Mouse (Mus musculus): ENCODE results near the gene Urm1. TPM values are rescaled to one million over a fixed set of nuclear protein-coding genes. Genes with fewer than 3 reads are reported as not detected.

The Urm1 gene
- 15.1 and 17.0 TPM in 2 replicates for polyA plus RNA-seq (2012; rRNA removed)

DNA sequence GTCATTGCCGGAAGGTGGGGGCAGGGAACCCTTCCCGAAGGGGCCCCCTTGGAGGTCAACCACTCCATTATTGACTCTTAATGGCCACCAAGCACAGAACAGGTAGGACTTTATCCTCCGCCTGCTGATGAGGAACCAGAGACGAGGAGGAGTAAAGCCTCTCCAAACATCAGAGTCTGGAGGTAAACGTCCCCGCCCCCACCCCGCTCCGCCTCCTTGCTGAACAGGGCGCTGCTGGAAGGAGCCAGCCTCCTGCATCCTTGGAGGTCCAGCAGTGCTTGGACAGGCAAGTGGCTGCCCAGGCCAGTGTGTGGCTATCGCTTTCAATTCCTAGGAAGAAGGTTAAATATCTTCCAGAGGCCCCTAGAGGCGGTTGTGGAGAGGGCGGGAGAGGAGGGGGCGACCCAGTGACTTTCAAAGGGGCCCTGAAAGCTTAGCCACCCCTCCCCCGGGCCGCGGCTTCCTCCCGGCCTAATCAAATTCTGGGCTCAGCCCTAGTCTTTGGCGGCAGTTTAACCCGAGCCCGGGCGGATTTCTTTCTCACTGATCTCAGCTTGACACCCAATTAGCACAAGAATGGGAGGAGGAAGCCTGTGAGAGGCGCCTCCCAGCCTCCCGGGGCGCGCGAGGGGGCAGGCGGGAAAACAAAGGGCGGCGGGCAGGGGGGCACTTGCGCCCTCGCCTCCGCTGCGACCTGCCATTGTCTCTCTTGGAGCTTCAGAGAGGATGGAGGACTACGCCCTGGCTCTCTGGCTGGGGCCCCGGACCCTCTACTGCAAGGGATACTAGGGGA is at the start of gene Urm1:
Gene Urm1, plus strand, starts transcription at position 51 of the 793 bp plus-strand sequence.

DNA sequence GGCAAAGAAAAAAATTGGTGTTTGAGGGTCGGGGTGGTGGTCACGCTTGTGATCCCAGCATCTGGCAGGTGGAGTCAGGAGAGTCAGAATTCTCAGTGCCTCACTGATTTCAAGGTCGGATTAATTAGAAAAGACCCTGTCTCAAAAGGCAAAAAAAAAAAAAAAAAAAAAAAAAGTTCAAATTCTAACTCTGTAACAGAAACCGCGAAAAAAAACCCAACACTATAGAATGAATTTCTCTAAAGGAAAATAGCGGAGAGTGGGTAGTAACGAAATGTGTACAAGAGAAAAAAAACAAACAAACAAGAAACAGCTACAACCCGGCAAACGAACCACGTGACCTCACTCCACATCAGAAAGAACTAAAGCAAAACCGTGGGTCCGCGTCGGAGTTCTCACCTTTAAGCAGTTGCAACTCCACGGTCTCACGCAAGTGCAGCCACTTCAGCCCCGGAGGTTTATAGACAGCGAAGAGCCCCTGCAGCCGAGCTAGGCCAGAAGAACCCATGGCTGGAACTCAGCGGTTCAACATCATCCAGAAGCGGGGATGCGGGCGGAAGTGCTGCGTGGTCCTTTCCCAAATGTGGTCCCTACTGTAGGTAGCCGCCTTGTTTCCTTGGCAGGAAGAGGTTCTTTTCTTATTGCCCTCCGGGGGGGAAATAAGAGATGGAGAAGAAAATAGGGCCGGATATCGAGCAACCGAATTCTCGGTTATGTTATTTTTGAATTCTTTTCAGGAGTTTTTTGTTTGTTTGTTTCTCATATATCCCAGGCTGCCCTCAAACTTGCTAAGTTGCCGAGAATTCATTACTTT is 32.6 kb upstream of the Urm1 start, which contains the start of gene Coq4:
Gene Coq4, plus strand, starts transcription at position 390 of the 814 bp plus-strand sequence.

DNA sequence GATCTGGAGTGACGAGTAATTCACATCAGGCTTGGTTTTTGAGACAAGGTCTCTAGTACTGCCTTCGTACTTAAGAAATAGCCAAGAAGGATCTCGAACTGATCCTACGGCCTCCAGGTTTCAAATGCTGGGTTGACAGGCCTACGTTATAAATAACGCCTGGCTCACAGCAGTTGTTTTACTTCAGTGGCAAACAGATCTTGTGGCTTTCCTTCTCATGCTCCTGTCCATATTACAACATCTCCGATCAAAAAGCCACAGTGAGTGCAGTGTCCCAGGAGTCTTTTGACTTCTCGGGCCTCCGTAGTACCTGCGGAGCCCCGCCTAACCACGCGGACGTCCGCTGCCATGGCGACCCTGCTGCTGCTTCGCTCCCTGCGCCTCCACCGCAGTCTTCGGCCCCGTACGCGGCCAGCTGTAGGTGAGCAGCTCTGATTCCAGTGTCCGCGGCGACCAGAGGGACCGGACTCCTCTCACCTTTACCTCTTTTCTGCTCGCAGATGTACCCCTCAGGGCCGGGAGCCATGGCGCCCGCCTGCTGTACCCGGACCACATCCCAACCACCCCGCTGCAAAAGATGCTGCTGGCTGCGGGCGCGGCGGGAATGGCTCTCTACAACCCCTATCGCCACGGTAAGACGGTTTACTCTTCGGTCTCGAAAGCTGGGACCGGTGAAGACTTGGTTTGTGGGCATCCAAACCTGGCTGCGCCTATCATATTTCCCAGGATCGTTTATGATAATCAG is 31.8 kb upstream of the Urm1 start, which contains the start of gene Trub2:
Gene Trub2, minus strand, starts transcription at position 566 of the 745 bp plus-strand sequence.

DNA sequence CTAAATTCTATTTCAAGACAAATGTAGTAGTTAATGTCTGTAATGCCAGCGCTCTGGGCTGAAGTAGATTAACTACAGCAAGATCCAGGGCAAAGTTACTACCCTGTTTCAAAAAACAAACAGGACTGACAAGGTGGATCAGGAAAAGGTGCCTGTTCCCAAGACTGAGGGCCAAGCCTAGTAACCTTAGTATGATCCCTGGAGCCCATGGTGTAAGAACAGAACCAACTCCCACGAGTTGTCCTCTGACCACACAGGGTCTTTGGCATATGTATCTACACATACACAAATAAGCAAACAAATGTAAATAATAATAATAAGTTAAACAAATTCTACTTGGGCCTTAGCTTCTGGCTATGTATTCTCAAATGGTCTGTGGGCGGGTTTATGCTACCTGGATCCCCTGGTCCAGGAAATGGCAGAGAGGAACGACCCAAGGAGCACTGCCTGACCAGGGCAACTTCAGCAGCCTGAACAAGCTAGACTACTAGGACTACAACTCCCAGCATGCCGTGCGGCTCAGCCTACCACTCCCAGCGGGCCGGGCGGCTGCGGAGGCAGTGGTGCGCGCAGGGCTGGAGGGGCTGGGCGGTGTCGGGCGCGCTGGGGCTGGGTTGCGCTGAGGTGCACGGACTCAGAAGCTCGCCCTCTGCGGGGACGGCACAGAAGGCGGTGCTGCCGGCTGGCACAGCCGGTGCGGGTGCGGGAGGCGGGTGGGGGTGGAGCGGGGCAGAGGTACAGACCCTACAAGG is 17.6 kb upstream of the Urm1 start, which contains the start of gene Slc27a4:
Gene Slc27a4, plus strand, starts transcription at position 560 of the 752 bp plus-strand sequence.

DNA sequence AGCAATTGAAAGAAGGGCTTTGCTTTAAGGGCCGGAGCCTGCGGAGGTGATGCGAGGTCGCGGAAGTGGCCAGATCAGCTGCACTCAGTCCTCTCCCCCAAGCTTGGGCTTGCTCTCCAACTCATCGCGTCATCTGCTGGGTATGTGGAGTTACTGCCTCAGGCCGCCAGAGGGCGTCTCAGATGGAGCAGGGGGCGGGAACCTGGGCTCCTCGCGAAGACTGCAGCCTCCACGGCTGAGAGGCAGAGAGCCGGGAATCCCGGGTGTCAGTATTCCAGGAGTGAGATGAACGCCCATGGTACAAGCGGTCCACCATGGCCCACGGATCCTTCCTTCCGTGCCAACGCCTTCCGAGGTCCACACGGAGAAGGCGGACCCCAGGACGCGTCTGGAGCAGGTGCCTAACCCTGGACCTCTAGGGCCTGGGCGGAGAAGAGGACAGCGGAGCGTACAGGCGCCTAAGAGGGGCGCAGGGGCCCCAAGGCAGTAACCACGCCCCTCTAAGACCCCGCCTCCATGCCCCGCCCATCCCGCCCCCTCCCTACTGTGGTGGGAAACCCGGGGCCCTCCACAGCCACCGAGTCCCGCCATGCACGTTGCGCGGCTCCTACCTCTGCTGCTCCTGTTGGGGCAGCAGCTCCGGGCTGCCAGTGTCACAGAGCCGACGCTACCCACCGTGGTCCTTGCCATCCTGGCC is 49.2 kb downstream of the Urm1 start, which contains the start of gene Cercam:
Gene Cercam, plus strand, starts transcription at position 216 of the 697 bp plus-strand sequence.

DNA sequence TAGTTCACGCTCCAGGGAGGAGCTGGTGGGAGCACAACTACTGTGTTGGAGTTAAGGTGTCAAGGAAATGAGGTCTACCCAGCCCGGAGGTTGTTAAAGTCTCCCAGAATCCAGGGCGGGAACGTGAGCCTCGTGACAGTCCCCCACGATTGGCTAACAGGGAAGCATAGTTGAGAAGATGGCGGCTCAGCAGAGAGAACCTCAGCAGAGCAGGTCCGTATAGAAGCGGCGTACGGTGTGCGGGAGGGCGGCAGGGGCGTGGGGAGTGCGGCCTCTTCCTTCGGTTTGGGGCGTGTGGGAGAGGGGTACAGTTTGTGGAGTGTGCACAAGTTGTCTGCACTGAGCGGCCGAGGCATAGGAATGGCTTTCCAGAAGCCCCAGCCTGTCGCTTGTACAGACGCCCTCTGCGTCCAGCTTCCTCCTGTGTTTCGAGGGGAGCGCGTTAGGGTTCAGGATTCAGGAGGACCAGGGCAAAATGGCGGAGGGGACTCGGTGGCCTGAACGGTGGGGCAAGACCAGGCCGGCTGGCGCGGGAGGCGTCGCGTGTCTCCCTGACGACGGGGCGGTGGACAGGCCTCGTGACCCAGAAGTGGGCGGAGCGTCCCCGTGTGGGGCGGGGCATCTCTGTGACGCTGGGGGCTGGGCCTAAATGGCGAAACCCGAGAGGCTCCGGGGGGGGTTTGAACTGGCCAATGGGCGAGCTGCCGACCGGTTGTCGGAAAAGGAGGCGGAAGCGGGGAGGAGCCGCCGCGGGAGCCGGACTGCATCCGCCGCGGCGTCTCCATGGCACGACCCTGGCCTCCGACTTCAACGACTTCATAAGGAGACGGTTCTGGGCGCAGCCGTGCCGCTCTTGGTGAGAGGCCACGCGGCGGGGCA is 69.4 kb downstream of the Urm1 start, which contains the start of gene Odf2:
Gene Odf2, plus strand, starts transcription at position 156 of the 879 bp plus-strand sequence.

Other genes starting within 250 kb of the Urm1 start
- 10.1 and 11.4 TPM in 2 replicates for gene Rapgef1, start 200.4 kb upstream of the Urm1 start, polyA plus RNA-seq (2012; rRNA removed)
- 0.32 TPM in 2 replicates for gene Gm13420, start 68.4 kb upstream of the Urm1 start, polyA plus RNA-seq (2012; rRNA removed)
- gene Gm13547, start 60.8 kb upstream of the Urm1 start, polyA plus RNA-seq (2012; rRNA removed) = not detected in 2 replicates
- 6.8 and 11.3 TPM in 2 replicates for gene Coq4, start 32.6 kb upstream of the Urm1 start, polyA plus RNA-seq (2012; rRNA removed)
- gene Trub2, start 31.6 kb upstream of the Urm1 start, polyA plus RNA-seq (2012; rRNA removed) = 13.0 and 13.7 TPM in 2 replicates
- 2.0 and 2.1 TPM in 2 replicates for gene Slc27a4, start 17.4 kb upstream of the Urm1 start, polyA plus RNA-seq (2012; rRNA removed)
- gene Cercam, start 49.1 kb downstream of the Urm1 start, polyA plus RNA-seq (2012; rRNA removed) = 16.4 and 19.8 TPM in 2 replicates
- gene Odf2, start 69.1 kb downstream of the Urm1 start, polyA plus RNA-seq (2012; rRNA removed) = 24.7 and 31.5 TPM in 2 replicates
- 12.3 and 14.0 TPM in 2 replicates for gene Gle1, start 115.4 kb downstream of the Urm1 start, polyA plus RNA-seq (2012; rRNA removed)
- gene Sptan1, start 145.5 kb downstream of the Urm1 start, polyA plus RNA-seq (2012; rRNA removed) = 19.9 and 23.5 TPM in 2 replicates
- gene Wdr34, start 228.8 kb downstream of the Urm1 start, polyA plus RNA-seq (2012; rRNA removed) = 5.2 and 5.7 TPM in 2 replicates
- gene Set, start 237.3 kb downstream of the Urm1 start, polyA plus RNA-seq (2012; rRNA removed) = 185 and 242 TPM in 2 replicates

All from liver, embryonic 14 days (tissue).